Mouse (Mus musculus) hindbrain, embryonic 10.5 days (tissue): ENCODE results near the gene Msl3. TPM values are rescaled to one million over a fixed set of nuclear protein-coding genes. Genes with fewer than 3 reads are reported as not detected.
A peak's percentile ranks its signal among the peaks of the same experiment; 100 is the strongest.

Experiments
- DNase-seq: peaks from one replicate; pipeline ENCODE4 v3.0.0-alpha.2; 2017; ENCODE audit warnings: low spot score
- H3K27ac ChIP-seq: fragments of 300-500 bp; sonication (generic); 2 replicates; pipeline ENCODE4 v1.5.1; 2016; ENCODE audit warnings: mild to moderate bottlenecking, moderate library complexity
- H3K27me3 ChIP-seq: fragments of 300-500 bp; sonication (generic); 2 replicates; pipeline ENCODE4 v1.6.1; 2016; ENCODE audit warnings: mild to moderate bottlenecking; ENCODE audit not compliant: poor library complexity, insufficient read depth, severe bottlenecking
- H3K36me3 ChIP-seq: fragments of 300-500 bp; sonication (generic); 2 replicates; pipeline ENCODE4 v1.6.1; 2016; ENCODE audit warnings: mild to moderate bottlenecking, moderate library complexity
- H3K4me1 ChIP-seq: fragments of 300-500 bp; sonication (generic); replicated peaks from 2 replicates; pipeline ENCODE4 v1.6.1; 2016; ENCODE audit warnings: mild to moderate bottlenecking
- H3K4me3 ChIP-seq: fragments of 300-500 bp; sonication (generic); 2 replicates; pipeline ENCODE4 v1.5.1; 2016; ENCODE audit warnings: mild to moderate bottlenecking, moderate library complexity
- H3K9me3 ChIP-seq: fragments of 300-500 bp; sonication (generic); 2 replicates; pipeline ENCODE4 v1.6.1; 2016; ENCODE audit warnings: mild to moderate bottlenecking, moderate library complexity
- WGBS: fragments of 180-500 bp; shearing (Covaris S2); methylation state at CpG from one replicate; pipeline ENCODE4 v1.1.7; 2016; 5-methylcytosine and 5-hydroxymethylcytosine counted together
- polyA plus RNA-seq: library from polyadenylated mRNA; unstranded; fragments of >200 nt; fragmentation: Nextera tagmentation; extraction: Ambion mirVana; gene quantifications from 2 replicates; pipeline ENCODE4 v1.2.1, GENCODE M21; 2016

Gene Msl3
- polyA plus RNA-seq, 1 experiment from 2014 or later: 23.9 TPM

- Histone ChIP-seq H3K9me3 (no peaks in the 10 kb centered on the region), H3K27ac (no peak overlapping the region), H3K4me1 (no peaks in the 10 kb centered on the region), H3K27me3 (peaks cover 38% of the 10 kb centered on the region), H3K4me3 (no peak overlapping the region), H3K36me3 (no peaks in the 10 kb centered on the region)
- no peak for DNase-seq
- WGBS: 92% methylated on average over 1 of the region's 1 CpGs
These were observed 30.2 kb downstream of the Msl3 start for GRCm38 (mm10) chrX:168643451-168643850.

GRCm38 (mm10) chrX:168639556-168640356, 33.9 kb downstream of the Msl3 start:
- no peaks in the 10 kb centered on the region for H3K9me3 ChIP-seq
- H3K4me1 ChIP-seq: no peaks in the 10 kb centered on the region
- peaks cover 37% of the 10 kb centered on the region for H3K27me3 ChIP-seq
- peak overlapping the region; percentile 43 for H3K4me3 ChIP-seq
- no peak overlapping the region for H3K27ac ChIP-seq
- peak; percentile 60 for DNase-seq
- WGBS: 17% methylated on average over 11 of the region's 11 CpGs
- H3K36me3 ChIP-seq: no peaks in the 10 kb centered on the region

Other genes starting within 250 kb of the Msl3 start
- 0.16 and 0.18 TPM in 2 replicates for gene Frmpd4, start 96.7 kb downstream of the Msl3 start, polyA plus RNA-seq
- 0.72 and 0.76 TPM in 2 replicates for gene Arhgap6, start 121.2 kb upstream of the Msl3 start, polyA plus RNA-seq